Mouse (Mus musculus) lung, embryonic 14.5 days (tissue): ENCODE data around the gene Thap4. TPM values are rescaled to one million over a fixed set of nuclear protein-coding genes. Genes with fewer than 3 reads are reported as not detected.
A peak's percentile ranks its signal among the peaks of the same experiment; 100 is the strongest.

Experiments used
- ATAC-seq: fragments of 200-750 bp; cut with Nextera tagmentation; 2 replicates; pipeline ENCODE4 v1.8.0; 2017; ENCODE audit warnings: mild to moderate bottlenecking, moderate TSS enrichment, moderate library complexity; ENCODE audit not compliant: insufficient read depth
- DNase-seq: peaks from one replicate; pipeline ENCODE4 v3.0.0-alpha.2; 2015
- H3K27ac ChIP-seq: fragments of 300-500 bp; sonication (generic); 2 replicates; pipeline ENCODE4 v1.5.1; 2014; ENCODE audit warnings: low read depth, mild to moderate bottlenecking, moderate library complexity
- H3K27me3 ChIP-seq: fragments of 300-500 bp; sonication (generic); 2 replicates; pipeline ENCODE4 v1.6.1; 2014; ENCODE audit warnings: low read length, control low read depth; ENCODE audit not compliant: insufficient read depth
- H3K36me3 ChIP-seq: fragments of 300-500 bp; sonication (generic); 2 replicates; pipeline ENCODE4 v1.6.1; 2014; ENCODE audit warnings: control low read depth; ENCODE audit not compliant: insufficient read depth
- H3K4me1 ChIP-seq: fragments of 300-500 bp; sonication (generic); 2 replicates; pipeline ENCODE4 v1.6.1; 2014; ENCODE audit warnings: antibody characterized with exemption, control low read depth; ENCODE audit not compliant: insufficient read depth
- H3K4me2 ChIP-seq: fragments of 300-500 bp; sonication (generic); 2 replicates; pipeline ENCODE4 v1.6.1; 2014; ENCODE audit warnings: mild to moderate bottlenecking
- H3K4me3 ChIP-seq: fragments of 300-500 bp; sonication (generic); 2 replicates; pipeline ENCODE4 v1.5.1; 2014; ENCODE audit warnings: low read depth, low read length
- H3K9ac ChIP-seq: fragments of 300-500 bp; sonication (generic); 2 replicates; pipeline ENCODE4 v1.6.1; 2014
- H3K9me3 ChIP-seq: fragments of 300-500 bp; sonication (generic); 2 replicates; pipeline ENCODE4 v1.6.1; 2016; ENCODE audit warnings: low read depth, low read length, control low read depth
- CTCF ChIP-seq: IDR thresholded peaks from 2 replicates; pipeline ENCODE4 v1.5.1; 2016; ENCODE audit warnings: antibody characterized with exemption, low read depth
- WGBS: fragments of 180-500 bp; shearing (Covaris S2); extraction: QIAGEN DNeasy Blood & Tissue Kit; methylation state at CpG from one replicate; pipeline ENCODE4 v1.1.7; 2014; 5-methylcytosine and 5-hydroxymethylcytosine counted together
- polyA plus RNA-seq: library from polyadenylated mRNA; unstranded; fragments of >200 nt; fragmentation: Nextera tagmentation; extraction: Ambion mirVana; gene quantifications from 2 replicates; pipeline ENCODE4 v1.2.1, GENCODE M21; 2014

The Thap4 gene
- polyA plus RNA-seq, 1 experiment from 2014 or later: 52.7 TPM

- H3K9me3 ChIP-seq: no peaks in the 10 kb centered on the region
- peak; percentile 71 for DNase-seq
- no peak overlapping the region for H3K9ac ChIP-seq
- H3K27ac ChIP-seq: no peak overlapping the region
- no peak overlapping the region for H3K4me2 ChIP-seq
- 58% methylated on average over 3 of the region's 3 CpGs for WGBS
- peak; percentile 70 for ATAC-seq
- H3K36me3 ChIP-seq: peaks cover 22% of the 10 kb centered on the region
- TF ChIP-seq CTCF: peak; percentile 94
- H3K4me3 ChIP-seq: no peak overlapping the region
- H3K27me3 ChIP-seq: no peaks in the 10 kb centered on the region
- H3K4me1 ChIP-seq: no peaks in the 10 kb centered on the region
These were observed 27.7 kb downstream of the Thap4 start for GRCm38 (mm10) chr1:93726974-93727373.

DNA sequence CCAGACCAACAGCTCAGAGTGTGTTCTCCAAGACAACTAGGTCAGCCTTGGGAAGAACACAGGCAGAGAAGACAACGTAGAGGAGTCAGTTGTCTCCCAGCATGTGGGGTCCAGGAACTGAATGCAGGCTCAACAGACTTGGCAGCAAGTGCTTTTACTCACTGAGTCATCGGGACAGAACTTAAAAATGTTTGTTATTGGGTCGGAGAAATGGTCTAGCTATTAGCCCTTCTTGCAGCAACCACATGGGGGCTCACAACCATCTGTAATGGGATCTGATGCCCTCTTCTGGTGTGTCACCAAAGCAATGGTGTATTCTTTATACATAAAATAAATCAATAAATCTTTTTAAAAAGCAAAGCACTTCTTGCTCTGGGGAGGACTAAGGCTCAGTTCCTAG is 28.5 kb downstream of the Thap4 start:
- Histone ChIP-seq H3K9me3 (no peaks in the 10 kb centered on the region), H3K9ac (no peak overlapping the region), H3K4me3 (no peak overlapping the region), H3K4me2 (no peak overlapping the region), H3K27me3 (no peaks in the 10 kb centered on the region), H3K4me1 (no peaks in the 10 kb centered on the region), H3K27ac (no peak overlapping the region), H3K36me3 (peaks cover 22% of the 10 kb centered on the region)
- ATAC-seq (no peak), DNase-seq (no peak)
- WGBS: 82% methylated on average over 3 of the region's 3 CpGs
- TF ChIP-seq CTCF: peak; percentile 24; the same call in 1 of the 2 replicates

DNA sequence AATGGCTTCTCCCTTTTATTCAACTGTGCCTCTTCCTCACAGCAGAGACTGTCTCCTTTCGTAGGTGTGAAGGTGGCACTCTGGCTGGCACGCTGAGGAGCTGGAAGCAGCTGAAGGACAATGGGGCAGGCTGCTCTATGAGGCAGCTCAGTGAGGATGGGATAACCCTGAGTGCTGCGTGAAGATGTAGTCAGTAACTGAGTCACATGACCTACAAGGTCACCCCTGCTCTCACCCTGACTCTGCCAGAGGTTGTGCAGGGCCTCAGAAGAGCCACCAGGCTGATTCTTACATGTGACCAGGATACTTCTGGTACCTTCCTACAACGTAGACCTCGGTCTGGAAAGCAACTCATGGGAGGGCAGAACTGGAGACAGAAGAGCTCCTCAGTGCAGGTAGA is 29.0 kb downstream of the Thap4 start:
- H3K9ac ChIP-seq: no peak overlapping the region
- no peaks in the 10 kb centered on the region for H3K27me3 ChIP-seq
- DNase-seq: no peak
- no peaks in the 10 kb centered on the region for H3K4me1 ChIP-seq
- H3K4me2 ChIP-seq: no peak overlapping the region
- no peak for TF ChIP-seq CTCF
- WGBS: 80% methylated on average over 5 of the region's 5 CpGs
- ATAC-seq: no peak
- no peaks in the 10 kb centered on the region for H3K9me3 ChIP-seq
- H3K36me3 ChIP-seq: peaks cover 22% of the 10 kb centered on the region
- H3K4me3 ChIP-seq: no peak overlapping the region
- H3K27ac ChIP-seq: no peak overlapping the region

GRCm38 (mm10) chr1:93724623-93725022 is 30.0 kb downstream of the Thap4 start:
- Histone ChIP-seq H3K4me2 (no peak overlapping the region), H3K9ac (no peak overlapping the region), H3K4me3 (no peak overlapping the region), H3K36me3 (peaks cover 22% of the 10 kb centered on the region), H3K27ac (no peak overlapping the region), H3K9me3 (no peaks in the 10 kb centered on the region), H3K4me1 (no peaks in the 10 kb centered on the region), H3K27me3 (no peaks in the 10 kb centered on the region)
- ATAC-seq (no peak), DNase-seq (no peak)
- no peak for TF ChIP-seq CTCF
- 89% methylated on average over 3 of the region's 3 CpGs for WGBS

- no peak overlapping the region for H3K4me3 ChIP-seq
- H3K36me3 ChIP-seq: peaks cover 33% of the 10 kb centered on the region
- DNase-seq (no peak), ATAC-seq (no peak)
- no peak overlapping the region for H3K4me2 ChIP-seq
- H3K27ac ChIP-seq: no peak overlapping the region
- no peaks in the 10 kb centered on the region for H3K9me3 ChIP-seq
- TF ChIP-seq CTCF: no peak
- no peak overlapping the region for H3K9ac ChIP-seq
- H3K27me3 ChIP-seq: no peaks in the 10 kb centered on the region
- 61% methylated on average over 7 of the region's 7 CpGs for WGBS
- H3K4me1 ChIP-seq: no peaks in the 10 kb centered on the region
These were observed 33.1 kb downstream of the Thap4 start for GRCm38 (mm10) chr1:93721557-93721956.

DNA sequence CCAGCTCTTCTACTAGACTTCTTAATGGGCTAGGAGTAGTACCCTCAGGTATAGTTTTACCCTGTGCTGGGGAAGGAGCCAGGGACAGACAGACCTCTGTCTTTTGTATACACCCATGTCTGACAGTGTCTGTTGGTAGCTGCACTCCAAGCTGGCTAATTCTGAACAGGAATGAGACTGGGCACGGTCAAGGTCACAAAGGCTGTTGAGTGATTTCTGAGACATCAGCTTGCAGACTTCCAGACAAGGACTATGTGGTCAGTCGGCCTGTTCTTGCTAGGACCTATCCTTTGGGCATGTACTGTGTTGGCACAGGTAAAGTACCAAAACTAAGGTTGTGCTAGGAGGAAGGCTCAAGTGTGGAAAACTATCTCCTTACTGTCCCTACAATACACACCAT is 38.5 kb downstream of the Thap4 start:
- DNase-seq (no peak), ATAC-seq (no peak)
- no peak overlapping the region for H3K4me2 ChIP-seq
- H3K9me3 ChIP-seq: no peaks in the 10 kb centered on the region
- no peak overlapping the region for H3K4me3 ChIP-seq
- no peak overlapping the region for H3K9ac ChIP-seq
- 86% methylated on average over 2 of the region's 2 CpGs for WGBS
- no peaks in the 10 kb centered on the region for H3K4me1 ChIP-seq
- no peaks in the 10 kb centered on the region for H3K27me3 ChIP-seq
- peaks cover 41% of the 10 kb centered on the region for H3K36me3 ChIP-seq
- no peak for TF ChIP-seq CTCF
- H3K27ac ChIP-seq: no peak overlapping the region

DNA sequence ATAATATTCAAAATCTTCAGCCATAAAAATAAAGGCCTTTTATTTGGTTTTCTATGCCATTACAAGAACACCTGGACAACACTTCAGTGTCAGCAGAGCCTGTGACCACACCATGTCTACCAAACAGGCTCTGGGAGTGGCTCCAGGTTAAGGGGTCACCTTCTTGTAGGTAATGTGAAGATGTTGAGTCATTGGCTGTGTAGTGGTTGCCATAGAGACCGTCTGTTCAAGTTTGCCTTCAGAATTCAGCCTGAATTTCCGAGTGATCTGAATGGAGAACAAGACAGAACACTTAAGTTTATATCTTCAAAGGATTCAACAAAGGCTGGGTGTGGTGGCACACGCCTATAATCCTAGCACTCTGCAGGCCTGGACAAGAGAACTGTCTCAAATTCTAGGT is 49.3 kb downstream of the Thap4 start:
- ATAC-seq (peak; percentile 60; the same call in 1 of the 2 replicates), DNase-seq (peak; percentile 32)
- Histone ChIP-seq H3K4me3 (no peak overlapping the region), H3K27me3 (no peaks in the 10 kb centered on the region), H3K9ac (no peak overlapping the region), H3K9me3 (no peaks in the 10 kb centered on the region), H3K4me2 (no peak overlapping the region), H3K36me3 (peaks cover 18% of the 10 kb centered on the region), H3K4me1 (no peaks in the 10 kb centered on the region), H3K27ac (no peak overlapping the region)
- 56% methylated on average over 3 of the region's 3 CpGs for WGBS
- no peak for TF ChIP-seq CTCF

DNA sequence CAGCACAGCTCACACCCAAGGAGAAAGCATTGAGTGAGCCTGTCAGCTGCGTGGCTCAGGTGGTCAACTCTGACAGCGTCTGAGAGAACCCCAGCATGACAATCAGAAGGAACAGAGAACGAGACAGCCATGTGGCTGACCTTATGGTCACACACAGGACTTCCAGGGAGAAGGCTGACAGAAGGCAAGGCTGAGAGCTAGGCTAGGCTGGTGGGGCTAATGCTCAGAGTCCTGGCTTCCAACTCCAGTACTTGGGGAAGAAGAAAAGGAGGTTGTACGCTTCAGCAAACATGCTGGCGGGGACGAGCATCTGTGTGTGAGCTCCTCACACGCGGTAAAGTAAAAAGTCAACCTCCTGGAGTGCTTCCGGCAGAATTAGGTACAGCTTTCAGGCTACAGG is 50.3 kb downstream of the Thap4 start:
- H3K4me2 ChIP-seq: no peak overlapping the region
- H3K27me3 ChIP-seq: no peaks in the 10 kb centered on the region
- no peaks in the 10 kb centered on the region for H3K4me1 ChIP-seq
- H3K36me3 ChIP-seq: peaks cover 18% of the 10 kb centered on the region
- H3K4me3 ChIP-seq: no peak overlapping the region
- no peak overlapping the region for H3K27ac ChIP-seq
- H3K9ac ChIP-seq: no peak overlapping the region
- H3K9me3 ChIP-seq: no peaks in the 10 kb centered on the region
- WGBS: 75% methylated on average over 9 of the region's 9 CpGs
- ATAC-seq (no peak), DNase-seq (no peak)
- no peak for TF ChIP-seq CTCF
